Mouse (Mus musculus) skeletal muscle tissue, adult 2 months (tissue): ENCODE results near the gene Actn2.
A peak's percentile ranks its signal among the peaks of the same experiment; 100 is the strongest.

Experiments used
- DNase-seq: peaks from one replicate; pipeline ENCODE4 v3.0.0-alpha.2; 2012; ENCODE audit warnings: low read depth, low spot score

The Actn2 gene

GRCm38 (mm10) chr13:12340183-12340975, at the start of gene Actn2:
Actn2 (minus strand) TSS chr13:12340760.
- DNase-seq: peak; percentile 83

- DNase-seq: no peak
Measured at GRCm38 (mm10) chr13:12386286-12386685, 45.7 kb upstream of the Actn2 start.

GRCm38 (mm10) chr13:12384796-12385195, 44.2 kb upstream of the Actn2 start:
- DNase-seq: no peak

- DNase-seq: no peak
Measured at GRCm38 (mm10) chr13:12376778-12377177, 36.2 kb upstream of the Actn2 start.

- no peak for DNase-seq
Measured at GRCm38 (mm10) chr13:12372755-12373154, 32.2 kb upstream of the Actn2 start.

GRCm38 (mm10) chr13:12369930-12370329, 29.4 kb upstream of the Actn2 start:
- DNase-seq: peak; percentile 86

- peak; percentile 66 for DNase-seq
Measured at GRCm38 (mm10) chr13:12369041-12369621, 28.6 kb upstream of the Actn2 start.

- DNase-seq: no peak
Measured at GRCm38 (mm10) chr13:12361486-12361885, 20.9 kb upstream of the Actn2 start.

- no peak for DNase-seq
Measured at GRCm38 (mm10) chr13:12357554-12357953, 17.0 kb upstream of the Actn2 start.

- no peak for DNase-seq
Measured at GRCm38 (mm10) chr13:12356184-12356583, 15.6 kb upstream of the Actn2 start.

GRCm38 (mm10) chr13:12349197-12349824, 8.8 kb upstream of the Actn2 start:
- DNase-seq: no peak

- no peak for DNase-seq
Measured at GRCm38 (mm10) chr13:12346837-12347236, 6.3 kb upstream of the Actn2 start.

- DNase-seq: peak; percentile 31
Measured at GRCm38 (mm10) chr13:12341447-12341846, 887 bp upstream of the Actn2 start.

- DNase-seq: peak; percentile 32
Measured at GRCm38 (mm10) chr13:12339446-12339845, 1.1 kb downstream of the Actn2 start.

GRCm38 (mm10) chr13:12337752-12338151, 2.8 kb downstream of the Actn2 start:
- DNase-seq: peak; percentile 60

GRCm38 (mm10) chr13:12334016-12334415, 6.5 kb downstream of the Actn2 start:
- no peak for DNase-seq

- no peak for DNase-seq
Measured at GRCm38 (mm10) chr13:12331528-12331927, 9.0 kb downstream of the Actn2 start.

GRCm38 (mm10) chr13:12328392-12328791, 12.2 kb downstream of the Actn2 start:
- no peak for DNase-seq

- DNase-seq: no peak
Measured at GRCm38 (mm10) chr13:12327577-12327976, 13.0 kb downstream of the Actn2 start.

GRCm38 (mm10) chr13:12323076-12323625, 17.4 kb downstream of the Actn2 start:
- peak; percentile 25 for DNase-seq

- no peak for DNase-seq
Measured at GRCm38 (mm10) chr13:12320148-12320547, 20.4 kb downstream of the Actn2 start.

GRCm38 (mm10) chr13:12318017-12318416, 22.5 kb downstream of the Actn2 start:
- no peak for DNase-seq
